Comparison of ENCODE assay signal across 17 mouse cellular contexts in genomic region chr12:64916735-64917134, GRCm38 (mm10). TPM values are rescaled to one million over a fixed set of nuclear protein-coding genes. Genes with fewer than 3 reads are reported as not detected.
DNase-seq lines count a peak whose midpoint lies in the region; ATAC-seq and TF ChIP-seq lines count a peak whose summit lies in the region.
"Had no signal": no experiment of that assay in that cellular context is flagged by ENCODE, and none has a peak within 500 bp of the region (broad histone marks: within the 10 kb centered on the region; RNA-seq: fewer than 3 reads in every experiment).

No protein-coding gene starts in this region.

- DNase-seq in forebrain, postnatal 0 days, result no peak
- no peak for DNase-seq in liver, embryonic 11.5 days (ENCODE audit: low spot score)
- no peak for DNase-seq in midbrain, embryonic 11.5 days (ENCODE audit: low spot score, missing footprints)
- no peak for DNase-seq in embryo, embryonic 10.5 days (ENCODE audit: low spot score)
- DNase-seq: adrenal gland, postnatal 10 days; B cell, adult 2 months; cerebellum, adult 11 months; cerebellum, adult 8-10 months; gastrocnemius, adult 2 months; gastrocnemius, postnatal 25 days had no signal

- no peak overlapping the region for H3K27ac ChIP-seq in forebrain, postnatal 0 days (ENCODE audit: low read depth, low read length)
- no peak overlapping the region for H3K27ac ChIP-seq in forebrain, embryonic 12.5 days
- no peak overlapping the region for H3K27ac ChIP-seq in liver, embryonic 12.5 days
- H3K27ac ChIP-seq in liver, embryonic 11.5 days (ENCODE audit: low read depth, low read length), result no peak overlapping the region
- no peak overlapping the region for H3K27ac ChIP-seq in midbrain, embryonic 16.5 days (ENCODE audit: low read length)
- no peak overlapping the region for H3K27ac ChIP-seq in midbrain, embryonic 11.5 days (ENCODE audit: low read depth, low read length)
- H3K27ac ChIP-seq: embryonic facial prominence, embryonic 13.5 days; forebrain, embryonic 13.5 days had no signal

- H3K9ac ChIP-seq in forebrain, postnatal 0 days, result no peak overlapping the region
- no peak overlapping the region for H3K9ac ChIP-seq in forebrain, embryonic 12.5 days
- no peak overlapping the region for H3K9ac ChIP-seq in liver, embryonic 12.5 days
- no peak overlapping the region for H3K9ac ChIP-seq in liver, embryonic 11.5 days (ENCODE audit: low read depth, low read length)
- no peak overlapping the region for H3K9ac ChIP-seq in midbrain, embryonic 16.5 days (ENCODE audit: low read depth, low read length)
- H3K9ac ChIP-seq in midbrain, embryonic 11.5 days (ENCODE audit: low read length), result no peak overlapping the region
- H3K9ac ChIP-seq: embryonic facial prominence, embryonic 13.5 days; forebrain, embryonic 13.5 days; heart, embryonic 12.5 days had no signal

- H3K4me3 ChIP-seq in forebrain, postnatal 0 days (ENCODE audit: low read depth, low read length), result no peak overlapping the region
- no peak overlapping the region for H3K4me3 ChIP-seq in forebrain, embryonic 12.5 days (replicated peaks)
- H3K4me3 ChIP-seq in liver, embryonic 12.5 days, result no peak overlapping the region
- no peak overlapping the region for H3K4me3 ChIP-seq in liver, embryonic 11.5 days (ENCODE audit: low read depth, low read length)
- H3K4me3 ChIP-seq in midbrain, embryonic 16.5 days (ENCODE audit: low read depth, low read length), result no peak overlapping the region
- H3K4me3 ChIP-seq in midbrain, embryonic 11.5 days (ENCODE audit: low read depth, low read length), result no peak overlapping the region
- H3K4me3 ChIP-seq: forebrain, embryonic 13.5 days; heart, embryonic 12.5 days had no signal

- ATAC-seq in forebrain, postnatal 0 days, result no peak
- ATAC-seq in forebrain, embryonic 12.5 days (ENCODE audit: low FRiP score), result no peak
- no peak for ATAC-seq in liver, embryonic 12.5 days
- no peak for ATAC-seq in liver, embryonic 11.5 days (replicated peaks; ENCODE audit: low FRiP score)
- no peak for ATAC-seq in midbrain, embryonic 16.5 days
- ATAC-seq in midbrain, embryonic 11.5 days (ENCODE audit: low FRiP score), result no peak

- H3K4me2 ChIP-seq in forebrain, postnatal 0 days (ENCODE audit: low read depth), result peak overlapping the region; percentile 83; the same call in 1 of the 2 replicates
- no peak overlapping the region for H3K4me2 ChIP-seq in forebrain, embryonic 12.5 days
- peak overlapping the region; percentile 98; the same call in 1 of the 2 replicates for H3K4me2 ChIP-seq in liver, embryonic 12.5 days
- H3K4me2 ChIP-seq in liver, embryonic 11.5 days, result no peak overlapping the region
- H3K4me2 ChIP-seq in midbrain, embryonic 16.5 days (ENCODE audit: low read length), result 0 out of 2 replicates have a peak overlapping the region, but pooled peaks have one; percentile 12
- H3K4me2 ChIP-seq in midbrain, embryonic 11.5 days, result no peak overlapping the region

- no peaks in the 10 kb centered on the region for H3K9me3 ChIP-seq in forebrain, postnatal 0 days (ENCODE audit: low read length)
- no peaks in the 10 kb centered on the region for H3K9me3 ChIP-seq in forebrain, embryonic 12.5 days
- no peaks in the 10 kb centered on the region for H3K9me3 ChIP-seq in liver, embryonic 12.5 days (replicated peaks)
- H3K9me3 ChIP-seq in liver, embryonic 11.5 days (ENCODE audit: control insufficient read depth, low read length), result no peaks in the 10 kb centered on the region
- no peaks in the 10 kb centered on the region for H3K9me3 ChIP-seq in midbrain, embryonic 16.5 days (replicated peaks; ENCODE audit: control insufficient read depth, low read length, poor library complexity, severe bottlenecking)
- H3K9me3 ChIP-seq in midbrain, embryonic 11.5 days (ENCODE audit: control insufficient read depth, low read length), result no peaks in the 10 kb centered on the region
- H3K9me3 ChIP-seq: embryonic facial prominence, embryonic 13.5 days; forebrain, embryonic 13.5 days; G1E; heart, embryonic 12.5 days had no signal

- no peaks in the 10 kb centered on the region; the same call in 1 of the 2 replicates for H3K36me3 ChIP-seq in forebrain, postnatal 0 days (ENCODE audit: insufficient read depth)
- H3K36me3 ChIP-seq in forebrain, embryonic 12.5 days (replicated peaks), result no peaks in the 10 kb centered on the region
- H3K36me3 ChIP-seq in liver, embryonic 12.5 days, result no peaks in the 10 kb centered on the region
- no peaks in the 10 kb centered on the region for H3K36me3 ChIP-seq in liver, embryonic 11.5 days (ENCODE audit: control insufficient read depth, insufficient read depth, low read length)
- H3K36me3 ChIP-seq in midbrain, embryonic 16.5 days (ENCODE audit: control insufficient read depth, insufficient read depth, low read length), result no peaks in the 10 kb centered on the region; the same call in 1 of the 2 replicates
- H3K36me3 ChIP-seq in midbrain, embryonic 11.5 days (ENCODE audit: control insufficient read depth, insufficient read depth, low read length), result no peaks in the 10 kb centered on the region
- H3K36me3 ChIP-seq: embryonic facial prominence, embryonic 13.5 days; G1E; heart, embryonic 12.5 days had no signal

- no peaks in the 10 kb centered on the region for H3K4me1 ChIP-seq in forebrain, postnatal 0 days (ENCODE audit: insufficient read depth)
- H3K4me1 ChIP-seq in forebrain, embryonic 12.5 days, result no peaks in the 10 kb centered on the region; the same call in 1 of the 2 replicates
- peaks cover 12% of the 10 kb centered on the region for H3K4me1 ChIP-seq in liver, embryonic 12.5 days
- H3K4me1 ChIP-seq in liver, embryonic 11.5 days (replicated peaks; ENCODE audit: control insufficient read depth, insufficient read depth, low read length), result no peaks in the 10 kb centered on the region
- H3K4me1 ChIP-seq in midbrain, embryonic 16.5 days (ENCODE audit: control insufficient read depth, insufficient read depth, low read length), result peaks cover 11% of the 10 kb centered on the region
- no peaks in the 10 kb centered on the region for H3K4me1 ChIP-seq in midbrain, embryonic 11.5 days (ENCODE audit: control insufficient read depth, insufficient read depth, low read length)
- H3K4me1 ChIP-seq: embryonic facial prominence, embryonic 13.5 days; forebrain, embryonic 13.5 days; heart, embryonic 12.5 days had no signal

- H3K27me3 ChIP-seq in forebrain, postnatal 0 days (ENCODE audit: insufficient read depth, low read length), result no peaks in the 10 kb centered on the region
- peaks cover 6% of the 10 kb centered on the region; the same call in 1 of the 2 replicates for H3K27me3 ChIP-seq in forebrain, embryonic 12.5 days
- peaks cover 11% of the 10 kb centered on the region for H3K27me3 ChIP-seq in liver, embryonic 12.5 days (replicated peaks)
- H3K27me3 ChIP-seq in liver, embryonic 11.5 days (replicated peaks; ENCODE audit: control insufficient read depth, insufficient read depth, low read length), result no peaks in the 10 kb centered on the region
- no peaks in the 10 kb centered on the region for H3K27me3 ChIP-seq in midbrain, embryonic 16.5 days (ENCODE audit: control insufficient read depth, insufficient read depth, low read depth, low read length)
- no peaks in the 10 kb centered on the region for H3K27me3 ChIP-seq in midbrain, embryonic 11.5 days (ENCODE audit: control insufficient read depth, insufficient read depth, low read length)
- H3K27me3 ChIP-seq: embryonic facial prominence, embryonic 13.5 days; forebrain, embryonic 13.5 days; heart, embryonic 12.5 days had no signal

- TF ChIP-seq CTCF in forebrain, postnatal 0 days (IDR thresholded peaks at IDR 0.05; ENCODE audit: low read depth), result no peak

RNA-seq across cellular contexts. Expression of gene Gm527, which starts 1.0 kb away (rescaled TPM):
- total RNA-seq in forebrain, postnatal 0 days (2014; rRNA removed), result 12.2 and 24.8 TPM in 2 replicates
- 1.6 and 2.1 TPM in 2 replicates for polyA plus RNA-seq in forebrain, postnatal 0 days (2015; fragmentation: Nextera tagmentation; extraction: Ambion mirVana)
- 2.7 and 3.4 TPM in 2 replicates for polyA plus RNA-seq in forebrain, embryonic 12.5 days (2016; fragmentation: Nextera tagmentation; extraction: Ambion mirVana)
- polyA plus RNA-seq in liver, embryonic 12.5 days (2016; fragmentation: Nextera tagmentation; extraction: Ambion mirVana), result 0.77 and 1.0 TPM in 2 replicates
- 0.81 and 0.97 TPM in 2 replicates for polyA plus RNA-seq in liver, embryonic 11.5 days (2014; fragmentation: Nextera tagmentation; extraction: Ambion mirVana)
- 2.3 and 2.5 TPM in 2 replicates for polyA plus RNA-seq in midbrain, embryonic 16.5 days (2015; fragmentation: Nextera tagmentation; extraction: Ambion mirVana)
- polyA plus RNA-seq in midbrain, embryonic 11.5 days (2014; fragmentation: Nextera tagmentation; extraction: Ambion mirVana), result 2.2 and 2.7 TPM in 2 replicates

RNA-seq across cellular contexts. Expression of gene Klhl28, which starts 48.6 kb away (rescaled TPM):
- total RNA-seq in forebrain, postnatal 0 days (2014; rRNA removed), result 27.4 and 29.5 TPM in 2 replicates
- polyA plus RNA-seq in forebrain, postnatal 0 days (2015; fragmentation: Nextera tagmentation; extraction: Ambion mirVana), result 23.6 and 26.4 TPM in 2 replicates
- 17.6 and 19.9 TPM in 2 replicates for polyA plus RNA-seq in forebrain, embryonic 12.5 days (2016; fragmentation: Nextera tagmentation; extraction: Ambion mirVana)
- 3.3 and 4.0 TPM in 2 replicates for polyA plus RNA-seq in liver, embryonic 12.5 days (2016; fragmentation: Nextera tagmentation; extraction: Ambion mirVana)
- polyA plus RNA-seq in liver, embryonic 11.5 days (2014; fragmentation: Nextera tagmentation; extraction: Ambion mirVana), result 7.7 and 8.2 TPM in 2 replicates
- 24.2 and 26.1 TPM in 2 replicates for polyA plus RNA-seq in midbrain, embryonic 16.5 days (2015; fragmentation: Nextera tagmentation; extraction: Ambion mirVana)
- 19.5 and 19.9 TPM in 2 replicates for polyA plus RNA-seq in midbrain, embryonic 11.5 days (2014; fragmentation: Nextera tagmentation; extraction: Ambion mirVana)

RNA-seq across cellular contexts. Expression of gene Togaram1, which starts 48.9 kb away (rescaled TPM):
- 24.5 and 30.1 TPM in 2 replicates for total RNA-seq in forebrain, postnatal 0 days (2014; rRNA removed)
- polyA plus RNA-seq in forebrain, postnatal 0 days (2015; fragmentation: Nextera tagmentation; extraction: Ambion mirVana), result 8.2 and 15.2 TPM in 2 replicates
- 31.4 and 32.4 TPM in 2 replicates for polyA plus RNA-seq in forebrain, embryonic 12.5 days (2016; fragmentation: Nextera tagmentation; extraction: Ambion mirVana)
- 13.3 and 15.4 TPM in 2 replicates for polyA plus RNA-seq in liver, embryonic 12.5 days (2016; fragmentation: Nextera tagmentation; extraction: Ambion mirVana)
- 23.9 and 24.7 TPM in 2 replicates for polyA plus RNA-seq in liver, embryonic 11.5 days (2014; fragmentation: Nextera tagmentation; extraction: Ambion mirVana)
- 24.0 and 24.5 TPM in 2 replicates for polyA plus RNA-seq in midbrain, embryonic 16.5 days (2015; fragmentation: Nextera tagmentation; extraction: Ambion mirVana)
- 27.1 and 30.3 TPM in 2 replicates for polyA plus RNA-seq in midbrain, embryonic 11.5 days (2014; fragmentation: Nextera tagmentation; extraction: Ambion mirVana)

Comparison
In these comparisons a context has a peak if more than half of its experiments do, and no peak if none do; other contexts are left out.
1. H3K4me2 ChIP-seq: peak in forebrain, postnatal 0 days (single experiment), liver, embryonic 12.5 days (single experiment) and midbrain, embryonic 16.5 days (single experiment); none in forebrain, embryonic 12.5 days (single experiment), liver, embryonic 11.5 days (single experiment) and midbrain, embryonic 11.5 days (single experiment).